Mouse (Mus musculus) skeletal muscle tissue, postnatal 0 days (tissue): Measurements from ENCODE around the gene Gm826. TPM values are rescaled to one million over a fixed set of nuclear protein-coding genes. Genes with fewer than 3 reads are reported as not detected.

Source experiments
- polyA plus RNA-seq: library from polyadenylated mRNA; unstranded; fragments of >200 nt; fragmentation: Nextera tagmentation; extraction: Ambion mirVana; gene quantifications from 2 replicates; pipeline ENCODE4 v1.2.1, GENCODE M21; 2015

The Gm826 gene
- polyA plus RNA-seq = not detected in 2 replicates

DNA sequence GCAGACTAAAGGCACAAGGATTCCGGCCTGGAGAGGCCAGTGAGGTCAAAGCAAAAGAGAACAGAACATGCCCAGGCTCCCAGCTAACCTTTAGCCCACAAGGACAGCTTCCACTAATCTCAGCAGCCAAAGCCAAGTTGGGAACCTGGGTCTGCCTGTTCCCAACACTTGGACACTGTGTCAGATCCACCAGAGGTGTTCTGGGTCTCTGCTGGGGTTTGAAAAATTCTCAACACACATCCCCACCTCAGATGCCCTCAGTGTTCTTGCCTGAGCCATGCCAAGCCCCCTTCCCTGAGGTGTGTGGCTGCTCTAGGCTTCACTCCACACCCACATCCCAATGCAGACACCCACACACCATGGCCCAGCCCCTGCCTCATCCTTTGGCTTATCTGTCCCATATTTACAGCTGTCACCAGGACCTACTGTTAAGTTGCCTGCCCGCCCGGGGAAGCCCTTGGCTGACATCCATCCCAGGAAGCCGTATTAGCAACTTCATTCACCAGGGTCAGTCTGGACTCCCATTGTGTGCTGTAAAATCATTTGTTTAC, at the start of gene Gm826:
Gm826 (minus strand) TSS at position 52 of the 551 bp plus-strand sequence.

DNA sequence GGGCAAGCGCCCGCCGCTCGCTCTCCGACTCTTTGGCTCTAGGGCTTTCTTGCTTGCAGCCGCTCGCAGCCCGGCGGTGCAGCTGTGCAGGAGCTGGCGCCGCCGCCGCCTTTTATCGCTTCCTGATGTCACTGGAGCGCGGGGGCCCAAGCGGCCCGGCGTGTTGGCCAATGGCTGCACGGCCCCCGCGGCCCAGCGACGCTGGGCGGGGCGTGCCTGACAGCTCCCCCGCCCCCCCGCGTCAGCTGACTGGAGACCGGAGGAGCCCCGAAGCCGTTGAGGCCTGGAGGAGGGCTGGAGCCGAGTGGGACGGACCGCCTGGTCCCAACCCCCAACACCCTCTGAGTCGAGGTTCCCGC, 33.0 kb upstream of the Gm826 start, which contains the start of gene Mafb:
Mafb (minus strand) TSS at position 86 of the 359 bp plus-strand sequence.

Other genes starting within 250 kb of the Gm826 start
- 6.9 and 9.0 TPM in 2 replicates for gene Mafb, start 32.9 kb upstream of the Gm826 start, polyA plus RNA-seq